Mouse (Mus musculus): ENCODE results near the gene Dpp3.
"Not testable (repeated sequence)": the region's sequence is repeated elsewhere in the genome, so short reads cannot be mapped to it uniquely, and the experiment has no call there.

Gene Dpp3

GRCm38 (mm10) chr19:4927904-4928531 lies at the start of gene Dpp3:
Dpp3 (minus strand) TSS chr19:4928287.
- DNase-seq, result peak; percentile 99

- DNase-seq, result peak; percentile 39
These were observed 40.1 kb upstream of the Dpp3 start for GRCm38 (mm10) chr19:4968236-4968635.

- peak; percentile 97 for DNase-seq
These were observed 34.0 kb upstream of the Dpp3 start, which contains the start of gene Mrpl11 for GRCm38 (mm10) chr19:4961928-4962601. Mrpl11 (plus strand) TSS chr19:4962147.

- not testable (repeated sequence) for DNase-seq
These were observed 20.6 kb upstream of the Dpp3 start for GRCm38 (mm10) chr19:4948641-4949040.

GRCm38 (mm10) chr19:4945540-4945939 lies 17.5 kb upstream of the Dpp3 start:
- no peak for DNase-seq

GRCm38 (mm10) chr19:4943253-4943588 lies 15.1 kb upstream of the Dpp3 start:
- no peak for DNase-seq

- peak; percentile 90 for DNase-seq
These were observed 14.6 kb upstream of the Dpp3 start, which contains the start of gene Peli3 for GRCm38 (mm10) chr19:4942551-4943252. Peli3 (minus strand) TSS chr19:4943127.

GRCm38 (mm10) chr19:4937444-4938310 lies 9.6 kb upstream of the Dpp3 start:
- DNase-seq, result no peak

- no peak for DNase-seq
These were observed 8.8 kb upstream of the Dpp3 start for GRCm38 (mm10) chr19:4936896-4937295.

GRCm38 (mm10) chr19:4928781-4929180 lies 694 bp upstream of the Dpp3 start:
- no peak for DNase-seq

GRCm38 (mm10) chr19:4925121-4925860 lies 2.8 kb downstream of the Dpp3 start:
- DNase-seq, result no peak

GRCm38 (mm10) chr19:4919652-4920051 lies 8.4 kb downstream of the Dpp3 start:
- DNase-seq, result no peak

GRCm38 (mm10) chr19:4916827-4917226 lies 11.3 kb downstream of the Dpp3 start:
- no peak for DNase-seq

GRCm38 (mm10) chr19:4915924-4916603 lies 12.0 kb downstream of the Dpp3 start:
- DNase-seq, result no peak

- DNase-seq, result no peak
These were observed 18.7 kb downstream of the Dpp3 start for GRCm38 (mm10) chr19:4909376-4909775.

- DNase-seq, result peak; percentile 63
These were observed 20.0 kb downstream of the Dpp3 start for GRCm38 (mm10) chr19:4908107-4908506.

- peak; percentile 92 for DNase-seq
These were observed 21.9 kb downstream of the Dpp3 start, which contains the start of gene Bbs1 for GRCm38 (mm10) chr19:4905979-4906794. Bbs1 (minus strand) TSS chr19:4906628.

- DNase-seq, result no peak
These were observed 28.2 kb downstream of the Dpp3 start for GRCm38 (mm10) chr19:4899888-4900287.

- no peak for DNase-seq
These were observed 29.1 kb downstream of the Dpp3 start for GRCm38 (mm10) chr19:4898972-4899371.

- no peak for DNase-seq
These were observed 31.1 kb downstream of the Dpp3 start for GRCm38 (mm10) chr19:4896780-4897520.
